Mouse (Mus musculus): ENCODE results near the gene Ripor3. TPM values are rescaled to one million over a fixed set of nuclear protein-coding genes. Genes with fewer than 3 reads are reported as not detected.
A peak's percentile ranks its signal among the peaks of the same experiment; 100 is the strongest.

Ripor3 gene
- total and polyA plus RNA-seq, 3 experiments: 1.9 to 6.9 (median 6.5) TPM

DNA sequence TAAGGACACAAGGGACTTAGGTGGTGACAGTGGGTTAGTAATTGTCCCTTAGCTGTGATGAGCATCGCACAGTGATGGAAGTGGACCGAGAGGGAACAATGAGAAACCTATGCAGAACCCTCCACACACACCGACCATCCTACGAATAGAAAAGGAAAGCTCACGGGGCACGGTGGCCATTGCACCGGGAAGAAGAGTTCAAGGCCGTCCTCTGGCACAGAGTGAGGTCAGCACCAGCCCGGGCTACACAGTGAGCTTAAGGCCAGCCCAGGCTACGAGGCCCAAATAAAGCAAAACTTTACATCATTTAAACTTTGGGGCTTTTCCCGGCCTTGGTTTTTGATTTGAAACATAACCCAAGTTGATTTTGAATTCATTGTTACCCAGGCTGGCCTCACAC, 43.7 kb upstream of the Ripor3 start:
- H3K4me3 ChIP-seq (ENCODE audit: low read depth, low read length): no peak overlapping the region
- H3K4me1 ChIP-seq (ENCODE audit: insufficient read depth, low read depth, low read length): peaks cover 16% of the 10 kb centered on the region
- ATAC-seq (ENCODE audit: extremely low read depth, insufficient number of reproducible peaks, low FRiP score, poor library complexity, severe bottlenecking) (no peak), DNase-seq (ENCODE audit: low spot score) (no peak)
- no peaks in the 10 kb centered on the region for H3K9me3 ChIP-seq (replicated peaks)
- peaks cover 37% of the 10 kb centered on the region for H3K27me3 ChIP-seq (ENCODE audit: insufficient read depth, low read length)
- no peaks in the 10 kb centered on the region for H3K36me3 ChIP-seq (replicated peaks)
- TF ChIP-seq GATA2 (IDR thresholded peaks at IDR 0.05; ENCODE audit: borderline replicate concordance, low read depth, low read length): no peak
- TF ChIP-seq POLR2AphosphoS5 (IDR thresholded peaks at IDR 0.05; ENCODE audit: insufficient replicate concordance, low read depth, low read length): no peak
- TF ChIP-seq GATA1 (IDR thresholded peaks at IDR 0.05; ENCODE audit: borderline replicate concordance, low read length): no peak
- no peak for TF ChIP-seq TAL1 (conservative IDR thresholded peaks at IDR 0.05; ENCODE audit: low read depth, low read length)
- TF ChIP-seq CTCF (IDR thresholded peaks at IDR 0.05; ENCODE audit: low read depth, low read length): no peak

DNA sequence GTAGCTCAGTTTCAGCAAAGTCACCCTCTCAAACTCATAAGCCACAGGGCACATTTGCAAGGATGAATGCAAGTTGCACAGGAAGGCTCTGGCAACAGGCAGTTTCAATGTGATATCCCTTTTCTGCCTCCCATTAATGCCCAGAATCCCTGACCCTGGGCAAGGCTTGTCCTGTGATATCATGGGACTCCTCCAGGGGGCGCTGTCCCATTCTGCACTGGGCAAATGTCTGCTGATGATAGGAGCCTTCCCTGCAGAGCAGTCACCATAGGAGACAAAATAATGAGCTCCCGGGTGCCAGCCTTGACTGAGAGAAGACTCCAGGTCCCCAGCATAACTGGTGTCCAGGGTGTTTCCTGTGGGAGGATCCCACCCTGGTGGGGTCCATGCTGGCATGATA, 42.3 kb upstream of the Ripor3 start:
- Histone ChIP-seq H3K4me1 (ENCODE audit: insufficient read depth, low read depth, low read length) (peaks cover 15% of the 10 kb centered on the region), H3K4me3 (ENCODE audit: low read depth, low read length) (no peak overlapping the region), H3K27me3 (ENCODE audit: insufficient read depth, low read length) (peaks cover 47% of the 10 kb centered on the region), H3K36me3 (replicated peaks) (no peaks in the 10 kb centered on the region), H3K9me3 (replicated peaks) (no peaks in the 10 kb centered on the region)
- TF ChIP-seq TAL1 (conservative IDR thresholded peaks at IDR 0.05; ENCODE audit: low read depth, low read length): no peak
- no peak for TF ChIP-seq GATA2 (IDR thresholded peaks at IDR 0.05; ENCODE audit: borderline replicate concordance, low read depth, low read length)
- no peak for TF ChIP-seq POLR2AphosphoS5 (IDR thresholded peaks at IDR 0.05; ENCODE audit: insufficient replicate concordance, low read depth, low read length)
- TF ChIP-seq GATA1 (IDR thresholded peaks at IDR 0.05; ENCODE audit: borderline replicate concordance, low read length): no peak
- TF ChIP-seq CTCF (IDR thresholded peaks at IDR 0.05; ENCODE audit: low read depth, low read length): peak; percentile 71
- DNase-seq (ENCODE audit: low spot score): no peak
- ATAC-seq (ENCODE audit: extremely low read depth, insufficient number of reproducible peaks, low FRiP score, poor library complexity, severe bottlenecking): no peak

DNA sequence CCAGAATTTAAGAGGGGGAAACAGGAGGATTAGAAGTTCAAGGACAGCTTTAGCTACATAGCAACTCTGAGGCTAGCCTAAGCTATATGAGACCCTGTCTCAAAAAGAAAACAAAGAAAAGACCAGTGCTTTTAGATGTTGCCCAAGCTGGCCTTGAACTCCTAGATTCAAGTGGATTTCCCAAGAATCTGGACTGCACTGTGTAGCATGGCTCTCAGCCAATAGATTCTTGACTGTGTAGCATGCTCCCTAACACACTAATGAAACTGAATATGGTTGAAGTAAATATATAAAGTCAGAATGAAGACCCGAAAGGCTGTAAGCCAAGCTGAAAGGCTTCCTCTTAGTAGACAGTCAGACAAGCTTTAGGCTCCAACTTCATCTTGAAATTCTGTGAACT, 41.7 kb upstream of the Ripor3 start:
- Histone ChIP-seq H3K36me3 (replicated peaks) (no peaks in the 10 kb centered on the region), H3K9me3 (replicated peaks) (no peaks in the 10 kb centered on the region), H3K27me3 (ENCODE audit: insufficient read depth, low read length) (peaks cover 45% of the 10 kb centered on the region), H3K4me3 (ENCODE audit: low read depth, low read length) (no peak overlapping the region), H3K4me1 (ENCODE audit: insufficient read depth, low read depth, low read length) (peaks cover 15% of the 10 kb centered on the region)
- no peak for DNase-seq (ENCODE audit: low spot score)
- ATAC-seq (ENCODE audit: extremely low read depth, insufficient number of reproducible peaks, low FRiP score, poor library complexity, severe bottlenecking): no peak
- TF ChIP-seq GATA1 (IDR thresholded peaks at IDR 0.05; ENCODE audit: borderline replicate concordance, low read length) (no peak), GATA2 (IDR thresholded peaks at IDR 0.05; ENCODE audit: borderline replicate concordance, low read depth, low read length) (no peak), CTCF (IDR thresholded peaks at IDR 0.05; ENCODE audit: low read depth, low read length) (no peak), POLR2AphosphoS5 (IDR thresholded peaks at IDR 0.05; ENCODE audit: insufficient replicate concordance, low read depth, low read length) (no peak), TAL1 (conservative IDR thresholded peaks at IDR 0.05; ENCODE audit: low read depth, low read length) (no peak)

DNA sequence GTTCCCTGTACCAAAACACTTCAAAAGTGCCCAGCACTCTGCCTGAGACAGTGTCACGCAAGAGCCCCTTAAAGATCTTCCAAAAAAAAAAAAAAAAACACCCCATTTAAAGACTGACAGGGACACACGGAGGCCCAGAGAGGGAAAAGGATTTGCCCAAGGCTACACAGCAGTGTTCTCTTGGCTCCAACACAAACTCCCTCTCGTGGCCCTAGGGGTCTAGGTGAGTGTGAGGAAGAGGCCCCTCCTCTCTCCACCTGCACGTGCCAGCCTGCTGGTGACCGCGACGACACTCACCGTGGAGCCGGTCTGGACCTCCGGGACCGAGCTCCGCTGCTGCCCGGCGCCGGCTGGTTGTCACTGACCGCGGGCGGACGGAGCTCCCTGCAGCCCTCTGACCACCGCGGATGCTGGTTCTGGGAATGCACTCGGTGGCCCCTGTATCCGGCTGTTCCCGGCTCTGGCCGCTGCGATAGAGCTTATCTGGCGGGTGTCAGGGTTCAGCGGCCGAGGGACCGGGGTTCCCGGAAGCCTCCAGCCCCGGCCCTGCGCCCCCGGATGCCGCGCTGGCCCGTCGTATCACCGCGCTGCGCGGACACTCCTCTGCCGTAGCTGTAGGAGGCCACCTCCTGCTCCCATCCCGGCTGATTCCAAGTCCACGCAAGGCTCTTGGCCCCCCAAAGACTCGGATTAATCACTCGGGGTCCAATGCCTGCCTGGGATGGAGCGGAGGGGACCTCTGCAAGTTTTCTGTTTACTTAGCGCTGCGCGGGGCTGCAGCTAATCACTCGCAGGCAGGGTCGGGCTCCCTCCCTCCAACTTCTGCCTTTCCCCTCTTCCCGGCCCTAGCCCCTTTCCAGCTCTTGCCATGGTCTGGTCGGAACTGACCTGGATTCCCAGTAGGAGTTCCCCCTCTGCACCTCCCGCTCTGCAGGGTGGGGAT, 39.9 kb upstream of the Ripor3 start:
- Histone ChIP-seq H3K36me3 (replicated peaks) (no peaks in the 10 kb centered on the region), H3K9me3 (replicated peaks) (no peaks in the 10 kb centered on the region), H3K4me1 (ENCODE audit: insufficient read depth, low read depth, low read length) (peaks cover 15% of the 10 kb centered on the region), H3K4me3 (ENCODE audit: low read depth, low read length) (peak overlapping the region; percentile 65; the same call in 1 of the 2 replicates), H3K27me3 (ENCODE audit: insufficient read depth, low read length) (peaks cover 37% of the 10 kb centered on the region)
- TF ChIP-seq TAL1 (conservative IDR thresholded peaks at IDR 0.05; ENCODE audit: low read depth, low read length) (no peak), GATA2 (IDR thresholded peaks at IDR 0.05; ENCODE audit: borderline replicate concordance, low read depth, low read length) (no peak), CTCF (IDR thresholded peaks at IDR 0.05; ENCODE audit: low read depth, low read length) (no peak), GATA1 (IDR thresholded peaks at IDR 0.05; ENCODE audit: borderline replicate concordance, low read length) (no peak), POLR2AphosphoS5 (IDR thresholded peaks at IDR 0.05; ENCODE audit: insufficient replicate concordance, low read depth, low read length) (no peak)
- ATAC-seq (ENCODE audit: extremely low read depth, insufficient number of reproducible peaks, low FRiP score, poor library complexity, severe bottlenecking) (peak; percentile 56), DNase-seq (ENCODE audit: low spot score) (peak; percentile 26)

DNA sequence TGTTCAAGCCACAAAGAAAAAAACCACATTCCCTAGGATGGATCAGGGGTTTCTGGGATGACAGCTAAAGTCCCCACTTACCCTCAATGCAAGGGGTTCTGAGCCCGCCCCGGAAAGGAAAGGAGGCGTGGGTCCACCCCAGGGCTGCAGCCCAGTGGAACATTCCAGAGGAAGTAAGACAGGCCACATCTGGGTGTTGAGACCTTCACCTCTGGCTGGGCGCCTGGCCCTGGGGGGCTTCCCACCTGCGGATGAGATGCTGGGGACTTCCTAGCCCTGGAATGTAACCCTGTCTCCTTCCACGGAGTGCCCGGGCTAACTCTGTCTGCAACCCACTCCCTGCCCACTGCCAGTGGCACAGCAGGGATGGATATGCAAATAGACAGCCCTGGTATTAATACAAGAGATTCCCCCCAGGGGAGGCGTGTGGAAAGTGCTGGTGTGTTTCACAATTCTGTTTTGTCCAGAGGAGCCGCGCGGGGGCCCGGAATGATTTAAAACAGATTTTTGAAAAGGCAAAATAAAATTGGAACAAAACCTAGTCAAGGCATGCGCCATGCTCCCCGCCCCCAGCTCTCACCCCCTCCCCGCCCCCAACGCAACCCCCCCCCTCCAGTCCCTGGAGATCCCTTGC, 38.7 kb upstream of the Ripor3 start:
- H3K9me3 ChIP-seq (replicated peaks): no peaks in the 10 kb centered on the region
- no peaks in the 10 kb centered on the region for H3K36me3 ChIP-seq (replicated peaks)
- no peak overlapping the region for H3K4me3 ChIP-seq (ENCODE audit: low read depth, low read length)
- H3K27me3 ChIP-seq (ENCODE audit: insufficient read depth, low read length): peaks cover 37% of the 10 kb centered on the region
- no peak; the same call in 1 of the 2 replicates for ATAC-seq (ENCODE audit: extremely low read depth, insufficient number of reproducible peaks, low FRiP score, poor library complexity, severe bottlenecking)
- peaks cover 15% of the 10 kb centered on the region for H3K4me1 ChIP-seq (ENCODE audit: insufficient read depth, low read depth, low read length)
- TF ChIP-seq GATA2 (IDR thresholded peaks at IDR 0.05; ENCODE audit: borderline replicate concordance, low read depth, low read length) (no peak), POLR2AphosphoS5 (IDR thresholded peaks at IDR 0.05; ENCODE audit: insufficient replicate concordance, low read depth, low read length) (no peak), GATA1 (IDR thresholded peaks at IDR 0.05; ENCODE audit: borderline replicate concordance, low read length) (no peak), TAL1 (conservative IDR thresholded peaks at IDR 0.05; ENCODE audit: low read depth, low read length) (no peak), CTCF (IDR thresholded peaks at IDR 0.05; ENCODE audit: low read depth, low read length) (no peak)
- no peak for DNase-seq (ENCODE audit: low spot score)

DNA sequence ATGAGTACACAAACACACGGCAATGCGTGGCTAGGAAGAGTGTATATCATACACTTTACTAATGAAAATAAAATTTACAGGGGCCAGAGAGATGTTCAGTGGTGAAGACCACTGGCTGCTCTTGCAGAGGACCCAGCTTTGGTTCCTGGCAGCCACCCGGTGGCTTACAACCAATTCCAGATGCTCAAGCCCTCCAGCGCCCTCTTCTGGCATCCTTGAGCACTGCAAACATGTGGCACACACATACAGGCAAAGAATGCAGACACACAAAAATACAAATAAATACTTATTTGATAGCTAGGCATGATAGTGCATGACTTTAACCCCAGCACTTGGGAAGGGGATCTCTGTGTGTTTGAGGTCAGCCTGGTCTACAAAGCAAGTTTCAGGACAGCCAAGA, 36.0 kb upstream of the Ripor3 start:
- peaks cover 32% of the 10 kb centered on the region for H3K27me3 ChIP-seq (ENCODE audit: insufficient read depth, low read length)
- no peak for DNase-seq (ENCODE audit: low spot score)

More for the DNA sequence above, 36.0 kb upstream of the Ripor3 start:
- no peak for ATAC-seq (ENCODE audit: extremely low read depth, insufficient number of reproducible peaks, low FRiP score, poor library complexity, severe bottlenecking)
- H3K36me3 ChIP-seq (replicated peaks): no peaks in the 10 kb centered on the region
- H3K4me1 ChIP-seq (ENCODE audit: insufficient read depth, low read depth, low read length): peaks cover 15% of the 10 kb centered on the region
- H3K9me3 ChIP-seq (replicated peaks): no peaks in the 10 kb centered on the region
- no peak overlapping the region for H3K4me3 ChIP-seq (ENCODE audit: low read depth, low read length)
- TF ChIP-seq TAL1 (conservative IDR thresholded peaks at IDR 0.05; ENCODE audit: low read depth, low read length) (no peak), GATA1 (IDR thresholded peaks at IDR 0.05; ENCODE audit: borderline replicate concordance, low read length) (no peak)

Data from G1E (cell line).